Mouse (Mus musculus): Measurements from ENCODE around the gene Chtf18. TPM values are rescaled to one million over a fixed set of nuclear protein-coding genes. Genes with fewer than 3 reads are reported as not detected.

The Chtf18 gene
- polyA plus RNA-seq, 1 experiment: 75.4 TPM

- no peak for TF ChIP-seq GATA1 (IDR thresholded peaks at IDR 0.05; ENCODE audit: low read length)
Observed at GRCm38 (mm10) chr17:25748238-25748637, 21.0 kb upstream of the Chtf18 start.

GRCm38 (mm10) chr17:25744311-25744710 lies 17.1 kb upstream of the Chtf18 start:
- no peak for TF ChIP-seq GATA1 (IDR thresholded peaks at IDR 0.05; ENCODE audit: low read length)

- TF ChIP-seq GATA1 (IDR thresholded peaks at IDR 0.05; ENCODE audit: low read length): no peak
Observed at GRCm38 (mm10) chr17:25743831-25744230, 16.6 kb upstream of the Chtf18 start.

GRCm38 (mm10) chr17:25738861-25739260 lies 11.6 kb upstream of the Chtf18 start:
- TF ChIP-seq GATA1 (IDR thresholded peaks at IDR 0.05; ENCODE audit: low read length): no peak

GRCm38 (mm10) chr17:25735745-25736144 lies 8.5 kb upstream of the Chtf18 start, which contains the start of gene Mslnl:
Gene Mslnl (plus strand): TSS chr17:25736042.
- no peak for TF ChIP-seq GATA1 (IDR thresholded peaks at IDR 0.05; ENCODE audit: low read length)

GRCm38 (mm10) chr17:25735246-25735645 lies 8.0 kb upstream of the Chtf18 start:
- no peak for TF ChIP-seq GATA1 (IDR thresholded peaks at IDR 0.05; ENCODE audit: low read length)

- TF ChIP-seq GATA1 (IDR thresholded peaks at IDR 0.05; ENCODE audit: low read length): no peak
Observed at GRCm38 (mm10) chr17:25732082-25732481, 4.9 kb upstream of the Chtf18 start.

GRCm38 (mm10) chr17:25728009-25728270 lies 721 bp upstream of the Chtf18 start:
- TF ChIP-seq GATA1 (IDR thresholded peaks at IDR 0.05; ENCODE audit: low read length): no peak

GRCm38 (mm10) chr17:25725264-25725663 lies 2.0 kb downstream of the Chtf18 start:
- no peak for TF ChIP-seq GATA1 (IDR thresholded peaks at IDR 0.05; ENCODE audit: low read length)

- TF ChIP-seq GATA1 (IDR thresholded peaks at IDR 0.05; ENCODE audit: low read length): no peak
Observed at GRCm38 (mm10) chr17:25723919-25724318, 3.3 kb downstream of the Chtf18 start.

- TF ChIP-seq GATA1 (IDR thresholded peaks at IDR 0.05; ENCODE audit: low read length): no peak
Observed at GRCm38 (mm10) chr17:25723470-25723869, 3.7 kb downstream of the Chtf18 start.

- no peak for TF ChIP-seq GATA1 (IDR thresholded peaks at IDR 0.05; ENCODE audit: low read length)
Observed at GRCm38 (mm10) chr17:25721476-25721875, 5.7 kb downstream of the Chtf18 start.

- TF ChIP-seq GATA1 (IDR thresholded peaks at IDR 0.05; ENCODE audit: low read length): no peak
Observed at GRCm38 (mm10) chr17:25717691-25718090, 9.5 kb downstream of the Chtf18 start.

- no peak for TF ChIP-seq GATA1 (IDR thresholded peaks at IDR 0.05; ENCODE audit: low read length)
Observed at GRCm38 (mm10) chr17:25716711-25717637, 10.2 kb downstream of the Chtf18 start, which contains the start of gene Gng13. Gene Gng13 (plus strand): TSS chr17:25717171.

- no peak for TF ChIP-seq GATA1 (IDR thresholded peaks at IDR 0.05; ENCODE audit: low read length)
Observed at GRCm38 (mm10) chr17:25716130-25716529, 11.1 kb downstream of the Chtf18 start.

- TF ChIP-seq GATA1 (IDR thresholded peaks at IDR 0.05; ENCODE audit: low read length): no peak
Observed at GRCm38 (mm10) chr17:25715627-25716026, 11.6 kb downstream of the Chtf18 start.

- TF ChIP-seq GATA1 (IDR thresholded peaks at IDR 0.05; ENCODE audit: low read length): no peak
Observed at GRCm38 (mm10) chr17:25711136-25711535, 16.1 kb downstream of the Chtf18 start.
